Mouse (Mus musculus): ENCODE measurements around the gene Ephb4. TPM values are rescaled to one million over a fixed set of nuclear protein-coding genes. Genes with fewer than 3 reads are reported as not detected.

Ephb4 gene
- total and polyA plus RNA-seq, 2 experiments from 2014 or later: 5.5 to 18.3 TPM

DNA sequence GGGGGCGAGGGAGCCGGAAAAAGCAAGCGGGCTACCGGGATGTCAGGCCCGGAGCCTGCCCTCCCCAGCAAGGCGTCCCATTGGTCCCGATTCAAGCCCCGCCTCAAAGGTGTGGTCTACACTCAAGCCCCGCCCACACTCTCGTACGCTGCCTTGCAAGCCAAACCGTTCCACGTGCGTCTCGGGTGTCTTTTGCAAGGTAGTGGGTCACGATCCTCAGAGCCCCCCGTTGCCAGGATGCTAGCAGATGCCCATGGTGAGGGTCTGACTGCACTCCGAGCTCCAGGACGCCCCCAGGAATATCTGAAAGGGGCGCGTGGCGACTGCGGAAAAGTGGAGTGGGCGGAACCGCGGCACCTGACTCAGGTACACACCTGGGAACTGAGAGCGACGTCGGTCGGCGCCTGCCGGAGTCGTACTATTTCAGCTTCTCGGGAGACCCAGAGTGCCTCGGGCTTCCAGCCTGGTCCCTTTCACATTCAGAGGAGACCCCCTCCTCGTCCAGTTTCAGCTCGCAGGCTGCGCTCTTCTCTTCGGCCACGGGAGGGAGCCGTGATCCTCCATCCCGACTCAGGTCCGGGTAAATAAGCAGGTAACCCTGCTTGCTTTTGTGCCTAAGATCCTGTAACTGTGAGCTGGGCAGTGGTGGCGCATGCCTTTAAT, 16.3 kb upstream of the Ephb4 start, which contains the start of gene Slc12a9:
Gene Slc12a9, minus strand, starts transcription at position 86 of the 663 bp plus-strand sequence.
- ATAC-seq (peak; percentile 93), DNase-seq (ENCODE audit: low spot score) (peak; percentile 97)
- Histone ChIP-seq H3K4me3 (ENCODE audit: low read length) (peak within 1 kb of the TSS; percentile 58), H3K9ac (replicated peaks; ENCODE audit: low read length) (peak within 1 kb of the TSS; percentile 64), H3K27ac (peak within 1 kb of the TSS; percentile 60), H3K27me3 (ENCODE audit: insufficient read depth, low read length) (no peaks in the 10 kb centered on the region), H3K4me2 (ENCODE audit: low read depth, low read length) (peak within 1 kb of the TSS; percentile 95), H3K4me1 (ENCODE audit: insufficient read depth, low read length) (no peaks in the 10 kb centered on the region), H3K36me3 (ENCODE audit: insufficient read depth, low read length) (no peaks in the 10 kb centered on the region), H3K9me3 (ENCODE audit: low read length) (no peaks in the 10 kb centered on the region)
- 0% methylated on average over 44 of the region's 44 CpGs for WGBS
- TF ChIP-seq CTCF (IDR thresholded peaks at IDR 0.05; ENCODE audit: low read depth): peak; percentile 86

DNA sequence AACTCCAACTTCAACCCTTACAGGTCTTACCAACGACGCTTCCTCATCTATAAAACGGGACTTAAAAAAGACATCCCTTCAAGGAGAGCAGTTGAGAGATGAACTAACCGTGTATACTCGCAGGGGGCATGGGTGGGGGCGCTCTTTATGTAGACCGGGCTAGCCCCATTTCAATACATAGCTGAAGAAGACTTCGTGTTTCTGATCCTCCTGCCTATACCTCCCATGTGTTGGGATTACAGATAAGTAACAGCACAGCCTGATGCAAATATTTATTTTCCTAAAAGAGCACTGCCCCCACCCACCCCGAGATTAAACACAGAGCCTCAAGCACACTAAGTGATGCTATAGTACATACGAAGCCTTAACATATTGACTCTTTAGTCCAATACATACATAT, 15.6 kb upstream of the Ephb4 start:
- no peaks in the 10 kb centered on the region for H3K36me3 ChIP-seq (ENCODE audit: insufficient read depth, low read length)
- H3K4me3 ChIP-seq (ENCODE audit: low read length): 0 out of 2 replicates have a peak overlapping the region, but pooled peaks have one; percentile 58
- H3K9me3 ChIP-seq (ENCODE audit: low read length): no peaks in the 10 kb centered on the region
- peak overlapping the region; percentile 95; the same call in 1 of the 2 replicates for H3K4me2 ChIP-seq (ENCODE audit: low read depth, low read length)
- H3K9ac ChIP-seq (replicated peaks; ENCODE audit: low read length): no peak overlapping the region
- DNase-seq (ENCODE audit: low spot score) (no peak), ATAC-seq (no peak)
- H3K27me3 ChIP-seq (ENCODE audit: insufficient read depth, low read length): no peaks in the 10 kb centered on the region
- H3K27ac ChIP-seq: no peak overlapping the region
- TF ChIP-seq CTCF (IDR thresholded peaks at IDR 0.05; ENCODE audit: low read depth): no peak
- peaks cover 5% of the 10 kb centered on the region for H3K4me1 ChIP-seq (ENCODE audit: insufficient read depth, low read length)
- 55% methylated on average over 10 of the region's 10 CpGs for WGBS

DNA sequence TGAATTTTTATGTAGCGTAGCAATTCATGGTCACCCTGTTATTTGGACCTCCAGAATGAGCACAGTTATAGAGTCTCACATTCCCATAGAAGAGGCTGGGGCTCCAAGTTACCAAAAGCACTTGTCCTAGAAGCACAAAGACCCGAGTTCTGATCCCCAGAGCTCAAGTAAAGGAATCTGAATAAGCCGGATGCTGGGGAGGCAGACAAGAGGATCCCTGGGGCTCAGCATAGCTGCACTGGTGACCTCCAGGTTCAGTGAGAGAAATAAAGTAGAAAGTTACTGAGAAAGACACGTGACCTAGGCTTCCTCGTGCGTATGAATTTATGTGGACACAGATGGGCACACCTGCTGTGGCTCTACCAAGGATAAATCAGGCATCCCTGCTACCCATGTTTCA, 14.8 kb upstream of the Ephb4 start:
- no peak for TF ChIP-seq CTCF (IDR thresholded peaks at IDR 0.05; ENCODE audit: low read depth)
- ATAC-seq: no peak
- Histone ChIP-seq H3K27ac (no peak overlapping the region), H3K4me3 (ENCODE audit: low read length) (no peak overlapping the region), H3K27me3 (ENCODE audit: insufficient read depth, low read length) (no peaks in the 10 kb centered on the region), H3K9ac (replicated peaks; ENCODE audit: low read length) (no peak overlapping the region), H3K4me2 (ENCODE audit: low read depth, low read length) (no peak overlapping the region), H3K4me1 (ENCODE audit: insufficient read depth, low read length) (peaks cover 9% of the 10 kb centered on the region), H3K36me3 (ENCODE audit: insufficient read depth, low read length) (no peaks in the 10 kb centered on the region), H3K9me3 (ENCODE audit: low read length) (no peaks in the 10 kb centered on the region)
- WGBS: 69% methylated on average over 6 of the region's 6 CpGs
- no peak for DNase-seq (ENCODE audit: low spot score)

DNA sequence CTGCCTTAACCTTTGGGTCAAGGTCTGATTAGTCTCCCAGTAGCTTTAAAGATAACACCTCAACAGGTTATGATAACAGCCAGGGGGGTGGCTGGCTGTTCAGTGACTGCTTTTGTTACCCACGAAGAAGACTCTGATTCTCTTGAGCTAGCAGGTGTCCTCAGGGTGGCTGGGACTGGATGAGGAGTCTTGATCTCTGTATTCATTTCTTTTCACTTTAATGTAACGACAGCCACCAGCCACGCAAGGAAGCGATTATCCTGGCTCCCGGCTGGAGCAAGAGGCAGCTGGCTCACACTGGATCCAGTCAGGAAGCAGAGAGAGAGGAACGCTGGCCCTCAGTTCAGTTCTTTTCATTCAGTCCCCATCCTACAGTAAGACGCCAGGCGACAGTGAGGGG, 12.7 kb upstream of the Ephb4 start:
- Histone ChIP-seq H3K27me3 (ENCODE audit: insufficient read depth, low read length) (no peaks in the 10 kb centered on the region), H3K4me1 (ENCODE audit: insufficient read depth, low read length) (peaks cover 9% of the 10 kb centered on the region), H3K36me3 (ENCODE audit: insufficient read depth, low read length) (no peaks in the 10 kb centered on the region), H3K27ac (no peak overlapping the region), H3K4me3 (ENCODE audit: low read length) (no peak overlapping the region), H3K9me3 (ENCODE audit: low read length) (no peaks in the 10 kb centered on the region), H3K4me2 (ENCODE audit: low read depth, low read length) (no peak overlapping the region), H3K9ac (replicated peaks; ENCODE audit: low read length) (no peak overlapping the region)
- no peak for TF ChIP-seq CTCF (IDR thresholded peaks at IDR 0.05; ENCODE audit: low read depth)
- DNase-seq (ENCODE audit: low spot score) (no peak), ATAC-seq (no peak)
- 55% methylated on average over 8 of the region's 8 CpGs for WGBS

DNA sequence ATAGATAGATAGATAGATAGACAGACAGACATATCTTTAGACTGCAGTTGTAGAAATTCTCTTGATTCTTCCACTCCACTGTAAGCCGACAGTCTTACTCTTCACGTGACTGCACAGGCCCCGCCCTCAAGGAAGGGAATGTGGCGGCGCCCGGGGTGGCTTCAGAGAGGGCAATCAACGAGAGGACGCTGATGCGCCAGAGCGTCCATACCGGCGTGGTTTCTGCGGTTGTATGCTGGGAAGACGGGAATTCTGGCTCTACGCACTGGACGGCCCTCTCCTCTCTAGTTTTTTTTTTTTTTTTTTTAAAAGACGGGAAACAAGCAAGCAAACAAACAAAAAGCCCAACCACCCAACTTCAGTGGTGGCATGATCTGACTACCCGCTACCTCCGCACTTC, 11.7 kb upstream of the Ephb4 start:
- Histone ChIP-seq H3K4me1 (ENCODE audit: insufficient read depth, low read length) (peaks cover 9% of the 10 kb centered on the region), H3K27ac (peak overlapping the region; percentile 70), H3K4me3 (ENCODE audit: low read length) (peak overlapping the region; percentile 40), H3K9me3 (ENCODE audit: low read length) (no peaks in the 10 kb centered on the region), H3K9ac (replicated peaks; ENCODE audit: low read length) (peak overlapping the region; percentile 56), H3K27me3 (ENCODE audit: insufficient read depth, low read length) (no peaks in the 10 kb centered on the region), H3K36me3 (ENCODE audit: insufficient read depth, low read length) (no peaks in the 10 kb centered on the region), H3K4me2 (ENCODE audit: low read depth, low read length) (peak overlapping the region; percentile 67)
- DNase-seq (ENCODE audit: low spot score) (peak; percentile 97), ATAC-seq (peak; percentile 87)
- TF ChIP-seq CTCF (IDR thresholded peaks at IDR 0.05; ENCODE audit: low read depth): no peak
- WGBS: under 1% methylated on average over 19 of the region's 19 CpGs

DNA sequence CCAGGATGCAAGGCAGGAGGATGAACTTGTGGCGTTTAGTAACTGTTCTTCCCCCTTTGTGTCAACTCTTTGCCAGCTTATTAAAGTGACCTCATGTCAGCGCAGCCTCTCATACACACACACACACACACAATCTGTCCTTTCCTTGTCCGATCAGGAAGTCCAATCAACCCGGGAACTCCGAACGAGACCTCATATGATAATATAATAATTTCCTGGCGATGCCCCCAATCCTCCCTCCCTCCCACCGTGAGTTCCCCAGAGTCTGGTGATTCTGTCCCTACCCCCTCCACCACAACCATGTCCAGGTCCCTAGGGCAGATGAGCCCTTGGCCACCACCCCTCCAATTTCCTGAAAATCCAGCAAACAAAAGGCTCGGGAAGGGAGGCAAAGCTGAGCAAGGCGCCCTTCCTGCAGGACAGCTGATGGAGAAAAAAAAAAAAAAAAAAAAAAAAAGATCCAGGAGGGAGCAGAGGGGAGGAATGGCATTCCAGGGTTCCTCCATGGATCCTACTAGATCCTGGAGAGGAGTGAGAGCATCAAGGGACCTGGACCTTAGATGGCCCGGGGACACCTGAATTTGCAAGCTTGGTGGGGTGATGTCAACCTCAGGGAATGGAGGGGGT, 11.1 kb upstream of the Ephb4 start:
- no peak for TF ChIP-seq CTCF (IDR thresholded peaks at IDR 0.05; ENCODE audit: low read depth)
- no peaks in the 10 kb centered on the region for H3K36me3 ChIP-seq (ENCODE audit: insufficient read depth, low read length)
- H3K4me1 ChIP-seq (ENCODE audit: insufficient read depth, low read length): peaks cover 9% of the 10 kb centered on the region
- ATAC-seq: peak; percentile 36
- peak overlapping the region; percentile 67 for H3K4me2 ChIP-seq (ENCODE audit: low read depth, low read length)
- peak overlapping the region; percentile 40 for H3K4me3 ChIP-seq (ENCODE audit: low read length)
- H3K9me3 ChIP-seq (ENCODE audit: low read length): 0 out of 2 replicates have a peak, but pooled peaks cover 1% of the 10 kb centered on the region
- DNase-seq (ENCODE audit: low spot score): peak; percentile 66
- H3K27ac ChIP-seq: peak overlapping the region; percentile 70
- no peaks in the 10 kb centered on the region for H3K27me3 ChIP-seq (ENCODE audit: insufficient read depth, low read length)
- 3% methylated on average over 11 of the region's 11 CpGs for WGBS
- peak overlapping the region; percentile 56 for H3K9ac ChIP-seq (replicated peaks; ENCODE audit: low read length)

Data from hindbrain, postnatal 0 days (tissue).